Mouse (Mus musculus) thymus, adult 2 months (tissue): ENCODE results near the gene Arhgap45.

ENCODE experiments used
- CTCF ChIP-seq: fragments of 200-500 bp; IDR thresholded peaks from 2 replicates; pipeline ENCODE4 v1.5.1; 2012; ENCODE audit warnings: mild to moderate bottlenecking, control low read depth, low read length, moderate library complexity, borderline replicate concordance; ENCODE audit not compliant: control insufficient read depth, poor library complexity, insufficient read depth; ENCODE audit errors: extremely low read depth
- POLR2A ChIP-seq: fragments of 200-500 bp; IDR thresholded peaks from 2 replicates; pipeline ENCODE4 v1.6.1; 2012; ENCODE audit warnings: mild to moderate bottlenecking, low read length, control low read depth, moderate library complexity; ENCODE audit not compliant: control insufficient read depth, poor library complexity, insufficient read depth; ENCODE audit errors: extremely low read depth

GRCm38 (mm10) chr10:80025463-80025862, 9.0 kb downstream of the Arhgap45 start:
- TF ChIP-seq CTCF (no peak), POLR2A (no peak)
